Mouse (Mus musculus): ENCODE data around the gene Olfr871. TPM values are rescaled to one million over a fixed set of nuclear protein-coding genes. Genes with fewer than 3 reads are reported as not detected.

Olfr871 gene
- not detected in 2 replicates for polyA plus RNA-seq (2015; fragmentation: Nextera tagmentation; extraction: Ambion mirVana)

GRCm38 (mm10) chr9:20211907-20212306 is at the start of gene Olfr871:
Gene Olfr871, plus strand, starts transcription at chr9:20212207.

GRCm38 (mm10) chr9:20173957-20174356 is 38.0 kb upstream of the Olfr871 start, which contains the start of gene Olfr870:
Gene Olfr870, minus strand, starts transcription at chr9:20174057.

GRCm38 (mm10) chr9:20236819-20237218 is 24.8 kb downstream of the Olfr871 start, which contains the start of gene Olfr872:
Gene Olfr872, plus strand, starts transcription at chr9:20237119.

Other genes starting within 250 kb of the Olfr871 start
- not detected in 2 replicates for gene Olfr866, start 184.2 kb upstream of the Olfr871 start, polyA plus RNA-seq (2015; fragmentation: Nextera tagmentation; extraction: Ambion mirVana)
- gene Olfr867, start 154.6 kb upstream of the Olfr871 start, polyA plus RNA-seq (2015; fragmentation: Nextera tagmentation; extraction: Ambion mirVana), result not detected in 2 replicates
- gene Olfr868, start 113.6 kb upstream of the Olfr871 start, polyA plus RNA-seq (2015; fragmentation: Nextera tagmentation; extraction: Ambion mirVana), result not detected in 2 replicates
- not detected in 2 replicates for gene Olfr869, start 83.2 kb upstream of the Olfr871 start, polyA plus RNA-seq (2015; fragmentation: Nextera tagmentation; extraction: Ambion mirVana)
- not detected in 2 replicates for gene Olfr870, start 38.1 kb upstream of the Olfr871 start, polyA plus RNA-seq (2015; fragmentation: Nextera tagmentation; extraction: Ambion mirVana)
- not detected in 2 replicates for gene Olfr872, start 24.9 kb downstream of the Olfr871 start, polyA plus RNA-seq (2015; fragmentation: Nextera tagmentation; extraction: Ambion mirVana)
- not detected in 2 replicates for gene Olfr39, start 70.1 kb downstream of the Olfr871 start, polyA plus RNA-seq (2015; fragmentation: Nextera tagmentation; extraction: Ambion mirVana)
- gene Olfr873, start 86.3 kb downstream of the Olfr871 start, polyA plus RNA-seq (2015; fragmentation: Nextera tagmentation; extraction: Ambion mirVana), result not detected in 2 replicates
- not detected in 2 replicates for gene Olfr18, start 123.9 kb downstream of the Olfr871 start, polyA plus RNA-seq (2015; fragmentation: Nextera tagmentation; extraction: Ambion mirVana)
- 33.3 and 35.1 TPM in 2 replicates for gene Zfp560, start 173.0 kb downstream of the Olfr871 start, polyA plus RNA-seq (2015; fragmentation: Nextera tagmentation; extraction: Ambion mirVana)
- gene Zfp26, start 248.0 kb downstream of the Olfr871 start, polyA plus RNA-seq (2015; fragmentation: Nextera tagmentation; extraction: Ambion mirVana), result 5.0 and 5.9 TPM in 2 replicates

Measured in skeletal muscle tissue, postnatal 0 days (tissue).